Mouse (Mus musculus): ENCODE data around the gene Tent2. TPM values are rescaled to one million over a fixed set of nuclear protein-coding genes. Genes with fewer than 3 reads are reported as not detected.

Gene Tent2
- 52.4 and 57.1 TPM in 2 replicates for polyA plus RNA-seq (2015; fragmentation: Nextera tagmentation; extraction: Ambion mirVana)

DNA sequence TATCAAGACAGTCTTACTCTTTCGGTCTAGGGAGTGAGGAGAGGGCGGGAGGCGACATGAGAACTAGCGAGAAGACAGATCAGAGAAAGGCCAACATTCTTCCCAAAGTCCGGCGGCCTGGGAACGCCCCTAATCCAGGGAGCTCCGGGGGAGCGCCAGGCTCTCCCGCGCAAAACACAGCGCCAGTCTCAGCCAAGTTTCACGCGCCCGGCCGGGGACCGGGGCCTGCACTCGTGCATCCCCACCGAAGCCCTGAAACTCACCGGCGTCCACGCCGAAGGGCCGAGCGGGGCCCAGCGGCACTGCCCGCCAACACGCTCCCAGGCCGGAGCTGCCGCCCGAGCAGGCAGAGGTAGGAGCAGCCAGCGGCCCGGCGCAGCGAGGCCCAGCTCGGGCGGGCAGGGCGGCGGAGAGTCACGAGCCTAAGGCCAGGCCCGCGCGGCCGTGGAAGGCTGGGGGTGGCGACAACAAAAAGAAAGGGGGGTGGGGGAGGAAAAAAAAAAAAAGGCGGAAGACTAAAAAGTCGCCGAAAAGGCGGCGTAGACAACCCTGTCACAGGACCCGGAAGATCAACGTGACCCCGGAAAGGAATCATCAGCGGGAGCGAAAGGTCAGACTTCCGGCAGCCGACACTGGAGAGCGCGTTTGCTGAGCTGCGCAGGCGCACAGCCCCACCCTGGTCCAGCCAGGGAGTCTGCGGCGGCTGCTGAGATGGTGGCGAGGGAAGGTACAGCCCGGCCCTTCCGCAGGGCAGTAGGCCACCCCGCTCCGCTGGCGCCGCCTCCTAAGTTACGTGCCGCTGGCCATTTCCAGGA, at the start of gene Tent2:
Tent2 (minus strand) TSS at position 555 of the 815 bp plus-strand sequence.
- Histone ChIP-seq H3K27me3 (no peaks in the 10 kb centered on the region), H3K27ac (peak within 1 kb of the TSS; percentile 97), H3K9me3 (no peaks in the 10 kb centered on the region), H3K4me1 (peaks cover 19% of the 10 kb centered on the region), H3K36me3 (no peaks in the 10 kb centered on the region), H3K4me3 (peak within 1 kb of the TSS; percentile 94), H3K4me2 (peak within 1 kb of the TSS; percentile 69), H3K9ac (peak within 1 kb of the TSS; percentile 98)
- ATAC-seq (ENCODE audit: borderline replicate concordance, extremely low read depth, low FRiP score, low TSS enrichment): peak; percentile 100
- under 1% methylated on average over 71 of the region's 72 CpGs for WGBS

DNA sequence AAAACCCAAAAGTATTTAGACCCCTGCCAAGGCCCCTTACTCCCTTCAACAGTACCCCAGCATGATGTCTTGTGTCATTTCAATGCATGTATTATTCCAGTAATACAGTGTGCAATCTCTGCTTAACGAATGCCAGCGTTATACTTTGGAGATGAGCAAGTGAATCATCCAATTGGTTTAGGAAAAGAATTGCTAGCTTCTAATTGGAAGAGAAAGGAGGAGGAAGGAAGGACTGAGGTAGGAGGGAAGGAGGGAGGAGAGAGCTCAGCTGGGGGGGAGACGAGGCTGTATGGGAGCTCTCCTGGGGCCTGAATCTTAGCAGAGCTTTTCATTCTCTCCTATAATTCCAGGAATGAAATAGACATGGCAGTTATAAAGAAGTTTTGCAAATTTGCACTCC, 49.0 kb upstream of the Tent2 start:
- Histone ChIP-seq H3K36me3 (no peaks in the 10 kb centered on the region), H3K4me3 (no peak overlapping the region), H3K27me3 (no peaks in the 10 kb centered on the region), H3K9me3 (no peaks in the 10 kb centered on the region), H3K4me1 (peaks cover 6% of the 10 kb centered on the region; the same call in 1 of the 2 replicates), H3K9ac (no peak overlapping the region), H3K27ac (no peak overlapping the region), H3K4me2 (no peak overlapping the region)
- ATAC-seq (ENCODE audit: borderline replicate concordance, extremely low read depth, low FRiP score, low TSS enrichment): no peak
- WGBS: 77% methylated on average over 3 of the region's 3 CpGs

DNA sequence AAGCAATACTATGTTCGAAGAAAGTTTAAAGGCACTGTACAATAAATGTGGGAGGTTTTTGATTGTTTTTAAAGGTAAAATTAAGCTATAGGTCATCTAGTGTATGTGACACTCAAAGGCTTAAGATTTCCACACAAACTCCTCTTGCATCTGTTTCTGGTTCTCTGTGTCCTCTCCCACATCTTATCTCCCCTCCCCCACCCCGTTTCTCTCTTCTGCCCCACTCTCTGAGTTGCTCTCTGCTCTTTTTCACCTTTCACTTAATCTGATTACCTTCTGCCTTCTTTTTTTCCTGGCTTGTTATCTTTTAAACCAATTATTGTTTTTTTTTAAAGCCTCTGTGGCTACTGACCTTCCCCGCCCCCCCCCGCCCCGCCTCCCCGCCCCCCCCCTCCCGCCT, 47.4 kb upstream of the Tent2 start:
- no peak overlapping the region for H3K4me3 ChIP-seq
- H3K27me3 ChIP-seq: no peaks in the 10 kb centered on the region
- H3K36me3 ChIP-seq: no peaks in the 10 kb centered on the region
- peaks cover 6% of the 10 kb centered on the region; the same call in 1 of the 2 replicates for H3K4me1 ChIP-seq
- WGBS: 48% methylated on average over 2 of the region's 7 CpGs
- H3K27ac ChIP-seq: no peak overlapping the region
- ATAC-seq (ENCODE audit: borderline replicate concordance, extremely low read depth, low FRiP score, low TSS enrichment): no peak
- H3K9ac ChIP-seq: no peak overlapping the region
- H3K4me2 ChIP-seq: no peak overlapping the region
- no peaks in the 10 kb centered on the region for H3K9me3 ChIP-seq

DNA sequence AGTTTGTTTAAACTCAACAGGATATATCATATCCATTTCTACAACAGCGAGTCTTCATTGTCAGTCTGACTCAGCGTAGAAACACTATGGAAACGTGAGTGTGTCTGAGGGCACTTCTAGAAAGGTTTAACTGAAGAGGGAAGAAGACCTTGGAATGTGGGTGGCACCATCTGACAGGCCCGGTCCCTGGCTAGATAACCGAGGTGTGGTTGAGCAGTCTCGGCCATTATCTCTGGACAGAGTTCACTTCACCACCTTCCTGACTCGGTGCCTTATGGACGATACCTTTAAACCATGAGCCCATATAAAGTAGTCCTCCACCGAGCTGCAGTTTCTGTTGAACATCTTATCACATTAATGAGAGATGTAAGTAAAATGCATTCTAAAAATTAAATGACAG, 46.9 kb upstream of the Tent2 start:
- Histone ChIP-seq H3K9me3 (no peaks in the 10 kb centered on the region), H3K27ac (no peak overlapping the region), H3K27me3 (no peaks in the 10 kb centered on the region), H3K9ac (no peak overlapping the region), H3K36me3 (no peaks in the 10 kb centered on the region), H3K4me3 (no peak overlapping the region), H3K4me2 (no peak overlapping the region), H3K4me1 (peaks cover 6% of the 10 kb centered on the region; the same call in 1 of the 2 replicates)
- ATAC-seq (ENCODE audit: borderline replicate concordance, extremely low read depth, low FRiP score, low TSS enrichment): no peak
- WGBS: 38% methylated on average over 9 of the region's 9 CpGs

DNA sequence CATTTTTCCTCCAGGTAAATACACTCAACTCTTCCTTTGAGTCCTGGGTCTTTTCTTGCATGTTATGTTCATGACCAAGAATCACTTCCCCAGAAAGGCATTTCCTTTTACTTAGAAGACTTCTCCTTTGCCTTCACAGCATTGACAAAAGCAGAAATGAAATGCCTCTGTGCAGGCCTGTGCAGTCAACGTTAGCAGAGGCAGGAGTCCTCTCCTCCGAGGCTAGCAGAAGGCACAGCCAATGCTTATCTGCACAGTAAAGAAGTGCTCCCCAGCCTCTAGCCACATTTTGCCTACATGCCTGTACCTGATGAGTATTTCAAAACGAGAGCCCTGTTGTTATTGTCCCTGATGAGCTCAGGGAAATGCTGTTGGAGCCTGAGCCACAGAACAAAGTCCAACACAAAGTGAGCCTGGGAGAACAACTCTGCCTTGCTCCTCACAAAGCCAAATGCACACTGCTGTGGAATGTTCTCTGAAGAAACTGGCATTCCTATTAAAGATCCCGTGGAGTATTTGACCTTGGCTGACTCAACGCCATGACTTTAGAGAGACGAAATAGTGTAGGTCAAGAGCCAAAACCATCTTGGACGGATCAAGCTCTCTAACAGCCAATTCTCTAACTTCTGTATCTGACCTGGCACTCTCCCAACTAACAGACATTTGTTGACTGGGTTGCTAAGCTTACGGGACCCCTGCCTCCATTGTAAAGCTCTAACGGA, 45.7 kb upstream of the Tent2 start:
- H3K27me3 ChIP-seq: no peaks in the 10 kb centered on the region
- no peaks in the 10 kb centered on the region for H3K36me3 ChIP-seq
- WGBS: 39% methylated on average over 9 of the region's 9 CpGs
- peaks cover 6% of the 10 kb centered on the region; the same call in 1 of the 2 replicates for H3K4me1 ChIP-seq
- H3K9ac ChIP-seq: no peak overlapping the region
- H3K27ac ChIP-seq: no peak overlapping the region
- H3K9me3 ChIP-seq: no peaks in the 10 kb centered on the region
- ATAC-seq (ENCODE audit: borderline replicate concordance, extremely low read depth, low FRiP score, low TSS enrichment): peak; percentile 89
- H3K4me3 ChIP-seq: no peak overlapping the region
- no peak overlapping the region for H3K4me2 ChIP-seq

DNA sequence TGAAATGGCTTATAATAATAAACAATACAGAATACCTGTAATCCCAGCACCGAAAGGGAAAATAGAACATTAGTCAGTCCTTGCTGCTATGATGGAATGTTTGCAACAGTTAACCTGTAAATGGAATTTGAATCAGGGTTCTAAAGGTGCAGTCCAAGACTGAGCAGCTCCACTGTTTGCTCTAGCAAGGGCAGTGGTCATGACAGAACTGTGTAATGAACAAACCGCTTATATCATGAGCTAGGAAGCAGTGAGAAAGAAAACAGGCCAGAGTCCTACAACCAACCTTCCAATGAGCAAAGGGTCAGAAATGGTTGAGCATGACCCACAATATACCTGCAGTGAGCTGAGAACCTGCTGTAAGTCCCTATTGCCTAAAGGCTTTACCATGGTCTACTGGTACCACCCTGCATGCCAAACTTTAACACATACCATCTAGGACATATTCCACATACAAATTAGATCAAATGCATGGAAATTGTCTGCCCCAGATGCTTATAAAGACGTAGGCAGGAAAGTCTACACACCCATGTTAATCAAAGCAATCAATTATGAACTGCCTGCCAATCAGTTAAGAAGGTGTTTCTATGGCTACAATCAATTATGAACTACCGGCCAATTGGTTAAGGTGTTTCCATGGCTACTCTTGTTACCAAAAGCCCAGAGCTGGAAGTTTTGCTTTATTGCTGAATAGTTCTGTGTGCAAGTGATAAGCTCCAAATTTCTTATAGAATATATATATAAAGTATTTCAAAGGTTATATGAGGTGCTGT, 42.3 kb upstream of the Tent2 start:
- Histone ChIP-seq H3K9ac (no peak overlapping the region), H3K4me2 (no peak overlapping the region), H3K27ac (no peak overlapping the region), H3K9me3 (no peaks in the 10 kb centered on the region), H3K4me3 (no peak overlapping the region), H3K27me3 (no peaks in the 10 kb centered on the region), H3K4me1 (peaks cover 6% of the 10 kb centered on the region; the same call in 1 of the 2 replicates), H3K36me3 (no peaks in the 10 kb centered on the region)
- ATAC-seq (ENCODE audit: borderline replicate concordance, extremely low read depth, low FRiP score, low TSS enrichment): no peak
- 84% methylated on average over 4 of the region's 4 CpGs for WGBS

DNA sequence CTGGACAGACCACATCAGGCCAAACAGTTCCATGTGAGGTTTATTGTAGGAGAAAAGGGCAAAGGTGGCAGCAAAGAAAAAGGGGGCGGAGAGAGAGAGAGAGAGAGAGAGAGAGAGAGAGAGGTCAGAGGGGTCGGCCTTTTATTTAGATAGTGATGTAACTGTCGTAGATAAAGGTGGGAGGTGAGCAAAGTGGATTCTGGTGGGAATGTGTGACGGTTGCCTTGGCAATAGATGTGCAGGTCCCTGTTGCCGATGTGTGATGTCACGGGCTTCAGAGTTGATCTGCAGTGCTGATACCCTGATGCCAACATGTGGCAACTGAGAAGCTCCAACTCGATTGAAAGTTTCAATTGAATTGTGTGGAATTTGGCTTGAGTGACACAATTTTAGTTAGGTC, 40.1 kb upstream of the Tent2 start:
- Histone ChIP-seq H3K4me2 (no peak overlapping the region), H3K9me3 (no peaks in the 10 kb centered on the region), H3K9ac (no peak overlapping the region), H3K27me3 (no peaks in the 10 kb centered on the region), H3K36me3 (no peaks in the 10 kb centered on the region), H3K27ac (no peak overlapping the region), H3K4me3 (no peak overlapping the region), H3K4me1 (peaks cover under 1% of the 10 kb centered on the region; the same call in 1 of the 2 replicates)
- no peak for ATAC-seq (ENCODE audit: borderline replicate concordance, extremely low read depth, low FRiP score, low TSS enrichment)
- WGBS: 58% methylated on average over 7 of the region's 7 CpGs

DNA sequence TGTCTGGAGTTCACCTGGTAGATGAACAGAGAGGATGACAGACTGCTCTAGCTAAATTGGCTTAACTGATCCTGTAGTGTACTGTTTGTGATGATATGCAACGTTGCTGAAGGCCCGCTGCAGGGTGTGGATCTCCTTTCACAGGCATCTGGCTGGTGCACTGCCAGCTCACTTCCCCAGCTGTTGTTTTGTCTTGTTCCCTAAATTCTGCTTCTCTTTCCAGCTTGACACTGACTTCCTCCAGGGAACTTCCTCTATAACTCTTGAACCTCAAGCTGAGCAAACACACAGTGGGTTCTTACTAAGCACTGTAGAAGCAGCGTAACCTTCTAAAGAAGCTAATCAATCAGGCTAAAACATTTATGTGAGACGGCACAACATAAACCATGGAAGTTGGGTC, 38.8 kb upstream of the Tent2 start:
- H3K9me3 ChIP-seq: no peaks in the 10 kb centered on the region
- 45% methylated on average over 4 of the region's 4 CpGs for WGBS
- H3K4me2 ChIP-seq: no peak overlapping the region
- no peaks in the 10 kb centered on the region for H3K27me3 ChIP-seq
- H3K4me3 ChIP-seq: no peak overlapping the region
- H3K4me1 ChIP-seq: no peaks in the 10 kb centered on the region
- no peak overlapping the region for H3K27ac ChIP-seq
- no peaks in the 10 kb centered on the region for H3K36me3 ChIP-seq
- no peak for ATAC-seq (ENCODE audit: borderline replicate concordance, extremely low read depth, low FRiP score, low TSS enrichment)
- H3K9ac ChIP-seq: no peak overlapping the region

DNA sequence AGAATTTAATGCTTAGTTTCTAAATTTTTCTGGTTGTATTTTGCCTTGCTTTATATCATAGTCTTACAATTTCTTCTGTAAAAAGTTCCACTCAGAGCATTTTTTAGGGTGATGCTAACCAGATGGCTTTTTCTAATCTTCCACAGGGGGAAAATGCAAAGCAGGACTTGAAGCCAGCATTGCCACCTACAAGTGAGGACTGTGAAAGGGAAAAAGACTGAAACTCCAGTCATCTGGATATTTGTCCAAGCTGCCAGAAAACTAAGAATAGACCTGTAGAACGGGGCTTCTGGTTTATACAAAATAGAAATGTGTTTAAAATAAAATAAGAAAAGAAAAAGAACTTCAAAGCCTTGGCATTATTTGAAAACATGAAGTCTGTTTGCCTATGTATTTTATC, 19.6 kb upstream of the Tent2 start:
- no peak for ATAC-seq (ENCODE audit: borderline replicate concordance, extremely low read depth, low FRiP score, low TSS enrichment)
- no peaks in the 10 kb centered on the region for H3K9me3 ChIP-seq
- H3K27ac ChIP-seq: no peak overlapping the region
- H3K36me3 ChIP-seq: no peaks in the 10 kb centered on the region
- 68% methylated on average over 1 of the region's 1 CpGs for WGBS
- no peaks in the 10 kb centered on the region for H3K4me1 ChIP-seq
- no peaks in the 10 kb centered on the region for H3K27me3 ChIP-seq
- no peak overlapping the region for H3K4me2 ChIP-seq
- no peak overlapping the region for H3K9ac ChIP-seq
- no peak overlapping the region for H3K4me3 ChIP-seq

DNA sequence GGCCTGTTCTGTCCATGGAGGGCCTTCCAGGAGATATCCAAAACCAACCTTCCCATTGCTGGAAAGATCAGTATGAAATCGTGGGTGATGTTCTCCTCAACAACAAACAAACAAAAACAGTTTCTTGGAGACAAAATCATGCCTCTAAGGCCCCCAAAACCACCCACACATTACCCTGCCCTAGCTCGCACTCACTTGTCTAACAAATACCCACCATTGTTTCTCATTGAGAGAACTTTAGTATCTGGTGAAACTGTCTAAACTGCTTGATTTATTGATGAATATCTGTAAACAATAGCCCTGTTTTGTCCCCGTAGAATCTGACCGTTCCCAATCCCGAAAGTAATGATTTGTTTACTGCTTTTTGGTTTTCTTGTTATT, 451 bp upstream of the Tent2 start:
- H3K4me2 ChIP-seq: peak overlapping the region; percentile 69
- 59% methylated on average over 5 of the region's 5 CpGs for WGBS
- H3K9ac ChIP-seq: peak overlapping the region; percentile 39
- peaks cover 19% of the 10 kb centered on the region for H3K4me1 ChIP-seq
- H3K36me3 ChIP-seq: no peaks in the 10 kb centered on the region
- peak overlapping the region; percentile 94 for H3K4me3 ChIP-seq
- ATAC-seq (ENCODE audit: borderline replicate concordance, extremely low read depth, low FRiP score, low TSS enrichment): no peak; the same call in 1 of the 2 replicates
- peak overlapping the region; percentile 97 for H3K27ac ChIP-seq
- H3K27me3 ChIP-seq: no peaks in the 10 kb centered on the region
- no peaks in the 10 kb centered on the region for H3K9me3 ChIP-seq

DNA sequence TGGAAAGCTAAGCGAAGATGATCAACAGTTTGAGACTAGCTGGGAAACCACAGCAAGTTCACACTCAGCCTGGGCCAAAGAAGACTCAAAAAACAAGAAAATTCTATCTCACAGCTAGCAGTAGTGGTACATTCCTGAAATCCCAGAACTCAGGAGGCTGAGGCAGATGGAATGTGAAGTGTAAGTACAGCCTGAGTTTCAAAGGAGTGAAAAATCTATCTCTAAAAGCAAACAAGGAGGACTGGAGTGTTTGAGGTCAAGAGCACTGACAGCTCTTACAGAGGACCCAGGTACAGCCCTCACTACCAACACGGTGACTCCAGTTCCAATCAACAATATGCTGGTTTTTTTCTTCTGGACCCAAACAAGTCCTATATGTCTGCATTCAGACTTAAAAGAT, 2.8 kb downstream of the Tent2 start:
- Histone ChIP-seq H3K27me3 (no peaks in the 10 kb centered on the region), H3K4me1 (peaks cover 19% of the 10 kb centered on the region), H3K9me3 (no peaks in the 10 kb centered on the region), H3K9ac (no peak overlapping the region), H3K27ac (peak overlapping the region; percentile 26; the same call in 1 of the 2 replicates), H3K36me3 (peaks cover 6% of the 10 kb centered on the region; the same call in 1 of the 2 replicates), H3K4me3 (no peak overlapping the region), H3K4me2 (peak overlapping the region; percentile 35; the same call in 1 of the 2 replicates)
- ATAC-seq (ENCODE audit: borderline replicate concordance, extremely low read depth, low FRiP score, low TSS enrichment): no peak
- WGBS: 59% methylated on average over 2 of the region's 2 CpGs
